Mouse (Mus musculus): ENCODE measurements around the gene Esp16.
"Not testable (repeated sequence)": the region's sequence is repeated elsewhere in the genome, so short reads cannot be mapped to it uniquely, and the experiment has no call there.

The Esp16 gene

DNA sequence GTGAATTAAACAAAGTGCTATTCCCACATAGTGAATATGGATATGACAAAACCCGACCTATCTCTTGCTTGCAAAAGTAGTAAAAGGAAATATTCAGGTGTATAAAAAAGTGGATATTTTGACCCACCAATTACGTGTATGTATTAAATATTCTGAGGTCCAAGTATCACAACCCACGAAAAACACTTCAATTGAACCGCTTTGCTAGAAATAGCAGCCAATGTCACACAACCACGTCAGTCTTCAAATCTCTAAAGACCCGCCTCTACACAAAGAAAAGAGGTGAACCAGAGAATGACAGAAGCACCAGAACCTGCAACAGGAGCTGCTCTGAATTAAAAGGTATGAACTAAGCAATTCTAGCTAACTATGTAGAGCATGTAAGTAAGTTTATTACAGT lies at the start of gene Esp16:
Gene Esp16, plus strand, starts transcription at position 301 of the 400 bp plus-strand sequence.
- not testable (repeated sequence) for DNase-seq (ENCODE audit: low read depth)

DNA sequence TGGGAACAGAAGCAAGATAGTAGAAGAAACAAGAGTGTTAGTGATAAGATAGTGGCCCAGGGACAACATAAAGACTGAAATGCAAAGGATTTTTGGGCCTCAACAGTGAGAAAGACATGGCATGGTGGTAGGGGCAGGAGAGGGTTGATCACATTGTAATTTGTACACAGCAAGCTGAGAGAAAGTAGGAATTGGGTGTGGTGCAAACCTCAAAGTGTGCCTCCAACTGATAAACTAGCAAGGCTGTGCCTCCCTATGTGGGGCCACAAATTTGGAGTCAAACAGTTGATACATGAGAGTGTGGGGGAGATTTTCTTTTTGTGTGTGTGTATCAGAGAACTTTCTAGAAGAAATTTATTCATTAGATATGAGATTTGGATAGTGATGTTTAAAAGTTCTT lies 37.9 kb upstream of the Esp16 start:
- not testable (repeated sequence) for DNase-seq (ENCODE audit: low read depth)

All from naive thymus-derived CD4-positive, alpha-beta T cell, adult 2 months (primary cell).